Mouse (Mus musculus) spleen, adult 18-20 months (tissue): ENCODE measurements at regions not wholly inside any gene's neighbourhood (a gene's known extent, or its start where the extent isn't known, plus 50 kb on each side); places are given as distances from the start of the nearest gene placed in this dataset.
A peak's percentile ranks its signal among the peaks of the same experiment; 100 is the strongest.
"Not testable (repeated sequence)": the region's sequence is repeated elsewhere in the genome, so short reads cannot be mapped to it uniquely, and the experiment has no call there.

ENCODE experiments used
- DNase-seq, 2 experiments: peaks; one replicate each; pipeline ENCODE4 v3.0.0; 2022; ENCODE audit warnings: mixed read lengths in 2 of 2

GRCm38 (mm10) chr2:129883417-129883816 is 83.1 kb downstream of the Stk35 start:
- no peak for DNase-seq

- DNase-seq: no peak
These were observed 84.0 kb downstream of the Stk35 start for GRCm38 (mm10) chr2:129884316-129884715.

- DNase-seq: no peak
These were observed 85.2 kb downstream of the Stk35 start for GRCm38 (mm10) chr2:129885536-129885935.

GRCm38 (mm10) chr2:129893231-129893630 is 92.9 kb downstream of the Stk35 start:
- DNase-seq: peak in 1 of 2 experiments; percentile 5

- DNase-seq: no peak
These were observed 93.5 kb downstream of the Stk35 start for GRCm38 (mm10) chr2:129893832-129894231.

GRCm38 (mm10) chr2:129894906-129895305 is 94.6 kb downstream of the Stk35 start:
- DNase-seq: no peak

- DNase-seq: no peak
These were observed 95.1 kb downstream of the Stk35 start for GRCm38 (mm10) chr2:129895369-129895768.

GRCm38 (mm10) chr2:129896696-129897095 is 96.4 kb downstream of the Stk35 start:
- DNase-seq: no peak

- DNase-seq: no peak
These were observed 103.2 kb downstream of the Stk35 start for GRCm38 (mm10) chr2:129903383-129904135.

GRCm38 (mm10) chr2:129904753-129905152 is 104.4 kb downstream of the Stk35 start:
- no peak for DNase-seq

GRCm38 (mm10) chr2:129908701-129909425 is 103.3 kb upstream of the Tgm3 start:
- DNase-seq: no peak

GRCm38 (mm10) chr2:129911203-129911921 is 100.8 kb upstream of the Tgm3 start:
- no peak for DNase-seq

GRCm38 (mm10) chr2:129912556-129912955 is 99.6 kb upstream of the Tgm3 start:
- no peak for DNase-seq

- DNase-seq: no peak
These were observed 97.9 kb upstream of the Tgm3 start for GRCm38 (mm10) chr2:129914261-129914660.

GRCm38 (mm10) chr2:129916411-129916810 is 95.7 kb upstream of the Tgm3 start:
- DNase-seq: no peak

GRCm38 (mm10) chr2:129918141-129918790 is 93.9 kb upstream of the Tgm3 start:
- DNase-seq: no peak

- DNase-seq: no peak
These were observed 92.6 kb upstream of the Tgm3 start for GRCm38 (mm10) chr2:129919551-129919950.

GRCm38 (mm10) chr2:129927218-129927617 is 84.9 kb upstream of the Tgm3 start:
- no peak for DNase-seq

GRCm38 (mm10) chr2:129933578-129933977 is 78.6 kb upstream of the Tgm3 start:
- no peak for DNase-seq

- no peak for DNase-seq
These were observed 69.3 kb upstream of the Tgm3 start for GRCm38 (mm10) chr2:129942824-129943223.

- DNase-seq: no peak
These were observed 64.1 kb upstream of the Tgm3 start for GRCm38 (mm10) chr2:129947847-129948553.

GRCm38 (mm10) chr2:129949786-129950185 is 62.4 kb upstream of the Tgm3 start:
- not testable (repeated sequence) for DNase-seq
